Mouse (Mus musculus) urinary bladder, adult 2 months (tissue): ENCODE measurements around the gene Nr1i3. TPM values are rescaled to one million over a fixed set of nuclear protein-coding genes. Genes with fewer than 3 reads are reported as not detected.
"Not testable (repeated sequence)": the region's sequence is repeated elsewhere in the genome, so short reads cannot be mapped to it uniquely, and the experiment has no call there.

Source experiments
- DNase-seq: peaks from one replicate; pipeline ENCODE4 v3.0.0; 2022; ENCODE audit warnings: low spot score
- polyA plus RNA-seq: library from polyadenylated mRNA; depleted of rRNA; stranded (reverse); fragments of >200 nt; gene quantifications from 2 replicates; pipeline ENCODE4 v1.2.3, GENCODE M21; 2012

The Nr1i3 gene
- polyA plus RNA-seq, 1 experiment, result 0.04 TPM

GRCm38 (mm10) chr1:171230215-171230614 lies 16.4 kb downstream of the Nr1i3 start:
- DNase-seq, result no peak

DNA sequence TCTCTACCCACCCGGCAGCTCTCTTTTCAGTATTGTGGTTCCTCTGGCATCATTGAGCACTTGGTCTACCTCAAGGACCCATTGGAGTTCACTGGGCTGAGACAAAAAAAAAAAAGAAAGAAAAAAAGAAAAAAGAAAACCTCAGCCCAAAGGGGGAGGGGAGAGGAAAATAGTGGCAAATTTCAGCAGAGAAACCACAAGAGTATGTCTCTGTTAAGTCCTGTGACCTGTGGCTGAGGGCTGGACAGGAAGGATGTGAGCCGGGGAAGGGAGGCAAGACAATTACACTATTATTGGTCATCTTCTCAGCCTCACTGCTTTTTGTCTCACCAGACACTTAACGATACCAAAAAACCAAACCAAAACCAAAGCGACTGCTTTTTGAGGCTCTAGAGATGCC lies 18.1 kb downstream of the Nr1i3 start:
- DNase-seq, result no peak

DNA sequence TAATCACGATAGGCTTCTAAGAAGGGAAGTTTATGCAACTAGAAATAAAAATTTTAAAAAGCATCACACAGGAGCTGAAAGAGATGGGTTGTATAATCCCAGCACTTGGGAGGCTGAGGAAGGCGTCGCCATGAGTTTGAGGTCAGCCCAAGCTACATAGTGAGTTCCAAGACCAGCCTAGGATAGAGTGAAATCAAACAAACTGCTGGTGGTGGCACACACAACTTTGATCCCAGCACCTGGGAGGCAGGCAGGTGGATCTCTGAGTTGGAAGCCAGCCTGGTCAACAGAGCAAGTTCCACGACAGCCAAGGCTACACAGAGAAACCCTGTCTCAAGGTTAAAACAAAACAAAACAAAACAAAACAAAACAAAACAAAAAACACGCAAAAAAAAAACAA lies 18.6 kb downstream of the Nr1i3 start:
- DNase-seq, result no peak

- no peak for DNase-seq
Measured at GRCm38 (mm10) chr1:171232800-171233730, 19.3 kb downstream of the Nr1i3 start.

DNA sequence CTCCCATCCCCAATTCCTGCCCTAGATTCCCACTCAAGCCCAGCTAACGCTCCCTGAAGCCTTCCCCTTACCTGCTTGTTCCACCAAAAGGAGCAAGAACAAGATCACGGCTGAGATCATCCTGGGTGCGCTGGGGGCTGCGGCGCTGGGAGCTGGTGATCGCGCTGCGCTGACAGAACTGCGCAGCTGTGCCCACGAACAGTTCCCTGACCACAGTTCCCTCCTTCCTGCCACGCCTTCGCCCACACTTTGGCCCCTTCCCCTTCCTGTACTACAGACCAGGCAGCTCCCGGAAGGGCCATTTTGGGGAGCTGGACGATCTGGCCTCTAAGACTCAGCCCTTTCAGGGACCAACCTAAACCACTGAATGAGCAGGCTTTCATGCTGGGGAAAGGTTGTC lies 20.4 kb downstream of the Nr1i3 start, which contains the start of gene Fcer1g:
Gene Fcer1g (minus strand): TSS at position 240 of the 400 bp plus-strand sequence.
- DNase-seq, result no peak

DNA sequence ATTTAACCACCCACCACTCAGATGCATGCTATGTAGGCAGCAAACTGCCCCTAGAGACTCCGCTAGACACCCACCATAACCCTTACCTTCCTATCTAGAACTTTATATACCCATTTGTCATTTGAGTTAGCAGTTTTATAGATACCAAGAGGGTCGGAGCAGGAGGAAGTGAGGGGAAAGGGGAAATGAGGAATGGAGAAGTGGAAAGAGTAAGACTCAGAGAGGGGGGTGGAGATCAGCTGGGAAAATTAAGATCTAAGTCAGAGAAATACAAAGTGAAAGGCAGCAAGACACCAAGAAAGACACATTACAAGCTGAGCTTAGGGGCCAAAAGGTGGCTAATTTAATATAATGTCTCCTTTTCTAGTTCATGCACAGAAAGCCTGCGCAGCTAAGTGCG lies 20.8 kb downstream of the Nr1i3 start:
- no peak for DNase-seq

DNA sequence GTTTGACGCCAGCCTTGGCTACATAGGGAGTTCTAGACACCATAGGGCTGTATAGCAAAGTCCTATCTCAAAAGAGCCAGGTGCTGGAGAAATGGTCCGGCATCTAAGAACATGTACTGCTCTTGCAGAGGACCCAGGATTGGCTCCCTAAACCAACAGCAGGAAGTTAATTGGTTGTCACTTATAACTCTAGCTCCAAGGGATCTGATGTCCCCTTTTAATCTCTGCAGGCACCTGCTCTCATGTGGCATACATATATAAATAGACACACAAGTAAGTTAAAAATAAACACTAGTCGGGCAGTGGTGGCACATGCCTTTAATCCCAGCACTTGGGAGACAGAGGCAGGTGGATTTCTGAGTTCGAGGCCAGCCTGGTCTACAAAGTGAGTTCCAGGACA lies 22.0 kb downstream of the Nr1i3 start:
- no peak for DNase-seq

- no peak for DNase-seq
Measured at GRCm38 (mm10) chr1:171237438-171237837, 23.7 kb downstream of the Nr1i3 start.

- DNase-seq, result no peak
Measured at GRCm38 (mm10) chr1:171238463-171238862, 24.7 kb downstream of the Nr1i3 start.

GRCm38 (mm10) chr1:171239992-171240744 lies 26.4 kb downstream of the Nr1i3 start:
- DNase-seq, result no peak

GRCm38 (mm10) chr1:171240911-171241310 lies 27.1 kb downstream of the Nr1i3 start:
- no peak for DNase-seq

- DNase-seq, result not testable (repeated sequence)
Measured at GRCm38 (mm10) chr1:171241952-171242351, 28.2 kb downstream of the Nr1i3 start.

DNA sequence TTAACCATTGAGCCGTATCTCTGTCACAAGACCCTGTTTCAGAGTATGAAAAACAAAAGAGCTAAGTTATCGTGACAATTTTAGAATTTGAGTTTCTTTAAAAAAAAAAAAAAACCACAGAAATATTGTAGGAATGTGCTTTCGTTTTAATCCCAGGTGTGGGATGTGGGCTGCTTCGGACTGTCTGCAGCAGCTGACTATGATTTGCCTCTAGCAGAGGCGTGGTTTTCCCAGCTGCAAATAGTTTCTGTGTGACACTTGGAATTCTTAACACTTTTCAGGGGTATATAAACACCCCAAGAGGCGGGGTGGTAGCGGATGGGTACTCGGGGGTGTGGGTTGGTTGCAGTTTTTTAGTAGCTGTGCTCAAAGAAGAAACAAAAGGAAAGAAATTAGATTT lies 31.6 kb downstream of the Nr1i3 start:
- no peak for DNase-seq

DNA sequence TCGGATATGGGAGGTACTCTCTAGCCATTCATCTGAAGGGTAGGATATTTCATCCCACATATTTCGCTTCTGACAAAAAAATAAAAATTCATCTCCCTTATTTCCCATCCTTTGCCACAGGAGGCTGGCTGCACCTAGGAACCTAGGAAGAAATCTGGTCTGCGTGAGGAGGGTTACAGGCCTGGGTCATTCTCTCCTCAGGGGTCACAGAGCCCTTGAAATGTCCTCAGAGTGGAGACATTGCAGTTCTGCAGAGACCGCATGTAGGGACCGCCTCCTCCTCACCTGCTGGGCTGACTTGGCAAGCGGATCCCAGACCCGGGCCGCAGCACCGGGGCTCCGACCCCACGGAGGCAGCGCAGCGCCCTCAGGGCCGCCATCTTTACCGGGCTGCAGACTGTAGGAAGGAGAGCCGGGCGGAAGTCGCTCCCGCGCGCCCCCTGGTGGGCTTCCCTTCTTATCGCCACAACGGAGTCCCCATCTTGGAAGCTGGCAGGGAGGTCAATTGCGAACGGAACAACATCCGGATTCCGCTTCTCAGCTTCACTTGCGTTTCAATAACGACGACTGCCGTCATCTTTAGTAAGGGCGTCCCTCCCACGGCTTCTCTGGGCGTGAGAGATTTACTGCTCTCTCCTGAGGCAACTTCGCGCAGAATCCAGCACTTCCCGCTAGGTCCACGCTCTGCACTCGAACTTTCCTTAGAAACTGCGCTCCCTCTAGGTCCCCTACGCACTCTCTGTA lies 33.1 kb downstream of the Nr1i3 start:
- peak; percentile 95 for DNase-seq

GRCm38 (mm10) chr1:171247453-171247841 lies 33.7 kb downstream of the Nr1i3 start:
- DNase-seq, result no peak

DNA sequence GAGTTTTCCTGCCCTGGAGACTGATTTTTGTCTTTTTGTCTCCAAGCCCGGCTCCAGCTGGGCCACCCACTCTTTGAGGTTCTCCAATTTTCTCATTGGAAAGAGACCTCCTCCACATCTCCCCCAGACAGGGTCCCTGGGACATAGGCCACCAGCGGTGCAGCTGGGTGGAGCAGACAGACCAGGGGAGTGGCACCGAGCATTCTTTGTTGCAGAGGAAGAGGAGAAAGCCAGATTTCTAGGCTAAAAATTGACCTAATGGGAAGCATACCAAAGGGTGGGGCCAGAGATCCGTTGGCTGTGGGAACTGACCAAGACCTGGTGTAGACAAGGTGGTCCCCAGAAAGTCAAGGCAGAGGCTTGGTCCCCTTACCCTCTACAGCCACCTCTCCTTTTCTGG lies 34.1 kb downstream of the Nr1i3 start:
- no peak for DNase-seq

GRCm38 (mm10) chr1:171248386-171249226 lies 34.8 kb downstream of the Nr1i3 start:
- DNase-seq, result no peak

DNA sequence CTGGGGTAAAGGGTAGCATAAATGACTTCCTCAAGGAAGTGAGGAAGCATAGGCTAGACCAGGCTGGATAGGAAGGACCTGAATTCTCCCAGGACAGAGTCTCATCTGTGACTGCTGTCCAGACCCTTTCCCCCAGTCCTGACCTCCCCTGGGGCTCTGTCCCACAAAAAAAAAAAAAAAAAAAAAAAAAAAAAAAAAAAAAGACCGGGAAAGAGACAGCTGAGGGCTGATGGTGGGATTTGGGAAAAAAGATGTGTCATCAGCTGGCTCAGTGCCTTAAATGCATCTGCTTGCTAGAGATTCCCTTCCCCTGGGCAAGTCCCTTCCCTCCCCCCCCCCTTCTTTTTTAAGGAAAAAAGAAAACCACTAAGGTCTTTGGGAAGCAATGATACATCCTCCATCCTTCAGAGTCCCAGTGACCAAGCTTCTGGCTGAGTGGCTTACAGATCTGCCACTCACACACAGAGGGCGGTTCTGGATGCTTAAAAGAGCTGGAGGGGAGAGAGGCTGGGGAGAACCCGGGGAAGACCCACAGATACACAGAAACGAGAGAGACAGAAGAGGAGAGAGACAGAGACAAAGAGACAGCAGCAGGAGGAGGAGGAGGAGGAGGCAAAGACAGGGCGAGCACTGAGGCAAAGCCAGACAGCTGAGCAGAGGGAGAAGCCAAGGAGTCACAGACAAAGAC lies 36.3 kb downstream of the Nr1i3 start, which contains the start of gene Adamts4:
Gene Adamts4 (plus strand): TSS at position 509 of the 688 bp plus-strand sequence.
- DNase-seq, result no peak

GRCm38 (mm10) chr1:171250680-171251593 lies 37.2 kb downstream of the Nr1i3 start, which contains the start of gene Ndufs2:
TSS of gene Ndufs2 (minus strand) at chr1:171251388.
- no peak for DNase-seq
